Mouse (Mus musculus) hindbrain, embryonic 14.5 days (tissue): ENCODE measurements around the gene Slc26a6. TPM values are rescaled to one million over a fixed set of nuclear protein-coding genes. Genes with fewer than 3 reads are reported as not detected.

Experiments used
- ATAC-seq: fragments of 200-750 bp; cut with Nextera tagmentation; 2 replicates; pipeline ENCODE4 v1.8.0; 2017; ENCODE audit warnings: moderate number of reproducible peaks, mild to moderate bottlenecking, moderate TSS enrichment, moderate library complexity; ENCODE audit not compliant: low FRiP score
- DNase-seq: peaks from one replicate; pipeline ENCODE4 v3.0.0-alpha.2; 2015; ENCODE audit warnings: low spot score
- H3K27ac ChIP-seq: fragments of 300-500 bp; sonication (generic); 2 replicates; pipeline ENCODE4 v1.5.1; 2014; ENCODE audit warnings: mild to moderate bottlenecking, moderate library complexity
- H3K27me3 ChIP-seq: fragments of 300-500 bp; sonication (generic); 2 replicates; pipeline ENCODE4 v1.6.1; 2014; ENCODE audit warnings: mild to moderate bottlenecking, low read length, mixed read lengths; ENCODE audit not compliant: control insufficient read depth, insufficient read depth
- H3K36me3 ChIP-seq: fragments of 300-500 bp; sonication (generic); replicated peaks from 2 replicates; pipeline ENCODE4 v1.6.1; 2014; ENCODE audit not compliant: control insufficient read depth, insufficient read depth
- H3K4me1 ChIP-seq: fragments of 300-500 bp; sonication (generic); replicated peaks from 2 replicates; pipeline ENCODE4 v1.6.1; 2014; ENCODE audit warnings: antibody characterized with exemption, low read length, mixed read lengths; ENCODE audit not compliant: control insufficient read depth, insufficient read depth
- H3K4me2 ChIP-seq: fragments of 300-500 bp; sonication (generic); replicated peaks from 2 replicates; pipeline ENCODE4 v1.6.1; 2014; ENCODE audit warnings: mild to moderate bottlenecking, moderate library complexity
- H3K4me3 ChIP-seq: fragments of 300-500 bp; sonication (generic); replicated peaks from 2 replicates; pipeline ENCODE4 v1.5.1; 2014; ENCODE audit warnings: mild to moderate bottlenecking, low read length
- H3K9ac ChIP-seq: fragments of 300-500 bp; sonication (generic); 2 replicates; pipeline ENCODE4 v1.6.1; 2014
- H3K9me3 ChIP-seq: fragments of 300-500 bp; sonication (generic); 2 replicates; pipeline ENCODE4 v1.6.1; 2016; ENCODE audit warnings: low read length; ENCODE audit not compliant: control insufficient read depth
- WGBS: fragments of 180-500 bp; shearing (Covaris S2); extraction: QIAGEN DNeasy Blood & Tissue Kit; methylation state at CpG from one replicate; pipeline ENCODE4 v1.1.7; 2014; 5-methylcytosine and 5-hydroxymethylcytosine counted together
- polyA plus RNA-seq: library from polyadenylated mRNA; unstranded; fragments of >200 nt; fragmentation: Nextera tagmentation; extraction: Ambion mirVana; gene quantifications from 2 replicates; pipeline ENCODE4 v1.2.1, GENCODE M21; 2014

Slc26a6 gene
- polyA plus RNA-seq, 1 experiment from 2014 or later = 19.1 TPM

GRCm38 (mm10) chr9:108945111-108945510 lies 92.0 kb downstream of the Slc26a6 start:
- no peaks in the 10 kb centered on the region for H3K27me3 ChIP-seq
- 84% methylated on average over 9 of the region's 9 CpGs for WGBS
- H3K4me3 ChIP-seq = no peak overlapping the region
- H3K36me3 ChIP-seq = peaks cover 90% of the 10 kb centered on the region
- H3K4me1 ChIP-seq = no peaks in the 10 kb centered on the region
- ATAC-seq = no peak
- H3K9me3 ChIP-seq = no peaks in the 10 kb centered on the region
- H3K9ac ChIP-seq = no peak overlapping the region
- no peak overlapping the region for H3K4me2 ChIP-seq
- H3K27ac ChIP-seq = no peak overlapping the region
- no peak for DNase-seq

GRCm38 (mm10) chr9:108945608-108946007 lies 92.5 kb downstream of the Slc26a6 start:
- Histone ChIP-seq H3K4me2 (no peak overlapping the region), H3K9me3 (no peaks in the 10 kb centered on the region), H3K27me3 (no peaks in the 10 kb centered on the region), H3K27ac (no peak overlapping the region), H3K4me3 (no peak overlapping the region), H3K36me3 (peaks cover 90% of the 10 kb centered on the region), H3K9ac (no peak overlapping the region), H3K4me1 (no peaks in the 10 kb centered on the region)
- no peak for DNase-seq
- ATAC-seq = no peak
- WGBS = 90% methylated on average over 5 of the region's 5 CpGs

- no peak for DNase-seq
Measured at GRCm38 (mm10) chr9:108949231-108949966, 96.3 kb downstream of the Slc26a6 start.

GRCm38 (mm10) chr9:108949967-108950728 lies 97.1 kb downstream of the Slc26a6 start:
- H3K4me1 ChIP-seq = no peaks in the 10 kb centered on the region

More at GRCm38 (mm10) chr9:108949231-108949966, 96.3 kb downstream of the Slc26a6 start:
- Histone ChIP-seq H3K4me2 (no peak overlapping the region), H3K4me3 (no peak overlapping the region), H3K4me1 (no peaks in the 10 kb centered on the region), H3K9ac (no peak overlapping the region), H3K9me3 (no peaks in the 10 kb centered on the region), H3K27ac (no peak overlapping the region), H3K27me3 (peaks cover 24% of the 10 kb centered on the region), H3K36me3 (peaks cover 62% of the 10 kb centered on the region)
- no peak for ATAC-seq
- WGBS = 87% methylated on average over 13 of the region's 13 CpGs

GRCm38 (mm10) chr9:108953081-108953636 lies 100.1 kb downstream of the Slc26a6 start, which contains the start of gene Col7a1:
Gene Col7a1, plus strand, starts transcription at chr9:108953586.
- ATAC-seq (no peak), DNase-seq (no peak)
- 13% methylated on average over 15 of the region's 15 CpGs for WGBS
- Histone ChIP-seq H3K27ac (no peak within 1 kb of the TSS), H3K4me1 (no peaks in the 10 kb centered on the region), H3K9me3 (no peaks in the 10 kb centered on the region), H3K9ac (no peak within 1 kb of the TSS), H3K36me3 (peaks cover 28% of the 10 kb centered on the region), H3K4me3 (no peak within 1 kb of the TSS), H3K27me3 (peaks cover 24% of the 10 kb centered on the region), H3K4me2 (no peak within 1 kb of the TSS; the same call in 1 of the 2 replicates)

More at GRCm38 (mm10) chr9:108949967-108950728, 97.1 kb downstream of the Slc26a6 start:
- Histone ChIP-seq H3K27ac (no peak overlapping the region), H3K4me2 (no peak overlapping the region), H3K9ac (no peak overlapping the region), H3K9me3 (no peaks in the 10 kb centered on the region), H3K36me3 (peaks cover 55% of the 10 kb centered on the region), H3K27me3 (peaks cover 24% of the 10 kb centered on the region), H3K4me3 (no peak overlapping the region)
- no peak for DNase-seq
- ATAC-seq = no peak
- WGBS = 86% methylated on average over 9 of the region's 9 CpGs

- WGBS = 95% methylated on average over 11 of the region's 11 CpGs
- ATAC-seq = no peak
- H3K9ac ChIP-seq = no peak overlapping the region
- no peak overlapping the region for H3K4me2 ChIP-seq
- no peak for DNase-seq
- no peaks in the 10 kb centered on the region for H3K9me3 ChIP-seq
- H3K27ac ChIP-seq = no peak overlapping the region
- peaks cover 24% of the 10 kb centered on the region for H3K27me3 ChIP-seq
- no peak overlapping the region for H3K4me3 ChIP-seq
- peaks cover 7% of the 10 kb centered on the region for H3K36me3 ChIP-seq
- no peaks in the 10 kb centered on the region for H3K4me1 ChIP-seq
Measured at GRCm38 (mm10) chr9:108955241-108955640, 102.2 kb downstream of the Slc26a6 start.

GRCm38 (mm10) chr9:108955846-108956245 lies 102.8 kb downstream of the Slc26a6 start:
- Histone ChIP-seq H3K9me3 (no peaks in the 10 kb centered on the region), H3K4me1 (no peaks in the 10 kb centered on the region), H3K4me2 (no peak overlapping the region), H3K27ac (no peak overlapping the region), H3K4me3 (no peak overlapping the region), H3K27me3 (peaks cover 24% of the 10 kb centered on the region), H3K36me3 (peaks cover 2% of the 10 kb centered on the region; the same call in 1 of the 2 replicates), H3K9ac (no peak overlapping the region)
- 91% methylated on average over 11 of the region's 11 CpGs for WGBS
- DNase-seq (no peak), ATAC-seq (no peak)
